Mouse (Mus musculus): ENCODE data around the gene Gm13285.
"Not testable (repeated sequence)": the region's sequence is repeated elsewhere in the genome, so short reads cannot be mapped to it uniquely, and the experiment has no call there.

DNA sequence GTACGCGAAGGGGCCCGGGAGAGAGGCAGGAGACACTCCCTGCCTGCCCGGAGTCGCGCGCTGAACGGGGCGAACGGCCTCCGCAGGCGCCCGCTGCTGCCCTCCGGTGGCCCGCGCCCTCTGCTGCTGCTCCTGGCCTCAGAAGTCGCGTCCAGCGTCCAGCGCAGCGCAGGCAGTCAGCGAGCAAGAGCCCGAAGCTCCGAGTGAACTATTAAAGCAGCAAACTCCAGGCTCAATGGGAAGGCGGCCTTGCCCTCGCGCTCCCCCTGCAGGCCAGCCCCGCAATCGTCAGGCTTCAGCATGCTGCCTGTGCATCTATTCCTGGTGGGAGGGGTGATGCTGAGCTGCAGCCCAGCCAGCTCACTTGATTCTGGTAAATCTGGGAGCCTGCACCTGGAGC is 3.5 kb downstream of the Gm13285 start, which contains the start of gene Gm13287:
- TF ChIP-seq ZC3H11A (IDR thresholded peaks at IDR 0.05; ENCODE audit: low read depth, low read length); USF1 (IDR thresholded peaks at IDR 0.05; ENCODE audit: low read depth, low read length); CTCF (IDR thresholded peaks at IDR 0.05 in 2 of 3, conservative IDR thresholded peaks at IDR 0.05 in 1 of 3; ENCODE audit: control insufficient read depth in 1 of 3, insufficient read depth in 1 of 3, low read depth in 2 of 3, low read length in 3 of 3, poor library complexity in 1 of 3, severe bottlenecking in 1 of 3); E2F4 (IDR thresholded peaks at IDR 0.05; ENCODE audit: borderline replicate concordance, low read depth, low read length); EP300 (IDR thresholded peaks at IDR 0.05; ENCODE audit: low read depth in 1 of 2, low read length in 2 of 2); CHD2 (IDR thresholded peaks at IDR 0.05; ENCODE audit: low read length); SIN3A (IDR thresholded peaks at IDR 0.05; ENCODE audit: low read length); POLR2A (IDR thresholded peaks at IDR 0.05; ENCODE audit: control insufficient read depth in 1 of 2, insufficient read depth in 1 of 2, low read depth in 1 of 2, low read length in 2 of 2, poor library complexity in 1 of 2); KAT2A (conservative IDR thresholded peaks at IDR 0.05; ENCODE audit: low read depth, low read length); MAX (IDR thresholded peaks at IDR 0.05; ENCODE audit: low read length); GATA1 (IDR thresholded peaks at IDR 0.05; ENCODE audit: low read depth, low read length); POLR2AphosphoS5 (IDR thresholded peaks at IDR 0.05; ENCODE audit: borderline replicate concordance, low read depth, low read length); NRF1 (IDR thresholded peaks at IDR 0.05; ENCODE audit: insufficient read depth, low read depth, low read length, poor library complexity, severe bottlenecking): not testable (repeated sequence)

Data from MEL (cell line).